Mouse (Mus musculus) midbrain, postnatal 0 days (tissue): ENCODE measurements around the gene Gm11239. TPM values are rescaled to one million over a fixed set of nuclear protein-coding genes. Genes with fewer than 3 reads are reported as not detected.

Source experiments
- ATAC-seq: fragments of 200-750 bp; cut with Nextera tagmentation; 2 replicates; pipeline ENCODE4 v1.8.0; 2017; ENCODE audit warnings: moderate number of reproducible peaks, mild to moderate bottlenecking, moderate TSS enrichment, moderate library complexity; ENCODE audit not compliant: low FRiP score
- DNase-seq: peaks from one replicate; pipeline ENCODE4 v3.0.0-alpha.2; 2015; ENCODE audit warnings: low spot score
- H3K27ac ChIP-seq: fragments of 300-500 bp; sonication (generic); 2 replicates; pipeline ENCODE4 v1.5.1; 2014; ENCODE audit warnings: low read depth, mild to moderate bottlenecking, low read length, mixed read lengths
- H3K27me3 ChIP-seq: fragments of 300-500 bp; sonication (generic); 2 replicates; pipeline ENCODE4 v1.6.1; 2014; ENCODE audit warnings: low read length, control low read depth, mixed read lengths; ENCODE audit not compliant: insufficient read depth
- H3K36me3 ChIP-seq: fragments of 300-500 bp; sonication (generic); 2 replicates; pipeline ENCODE4 v1.6.1; 2014; ENCODE audit warnings: low read length, control low read depth, mixed read lengths; ENCODE audit not compliant: insufficient read depth
- H3K4me1 ChIP-seq: fragments of 300-500 bp; sonication (generic); 2 replicates; pipeline ENCODE4 v1.6.1; 2014; ENCODE audit warnings: mild to moderate bottlenecking, control low read depth, antibody characterized with exemption, low read length, mixed read lengths; ENCODE audit not compliant: insufficient read depth
- H3K4me2 ChIP-seq: fragments of 300-500 bp; sonication (generic); 2 replicates; pipeline ENCODE4 v1.6.1; 2014; ENCODE audit warnings: low read depth, mild to moderate bottlenecking, low read length, mixed read lengths; ENCODE audit not compliant: poor library complexity, severe bottlenecking
- H3K4me3 ChIP-seq: fragments of 300-500 bp; sonication (generic); 2 replicates; pipeline ENCODE4 v1.5.1; 2014; ENCODE audit warnings: low read depth, mild to moderate bottlenecking, low read length, moderate library complexity
- H3K9ac ChIP-seq: fragments of 300-500 bp; sonication (generic); replicated peaks from 2 replicates; pipeline ENCODE4 v1.6.1; 2014; ENCODE audit warnings: mild to moderate bottlenecking, low read length, moderate library complexity, mixed read lengths; ENCODE audit not compliant: poor library complexity, severe bottlenecking
- H3K9me3 ChIP-seq: fragments of 300-500 bp; sonication (generic); 2 replicates; pipeline ENCODE4 v1.6.1; 2016; ENCODE audit warnings: low read length, control low read depth
- CTCF ChIP-seq: IDR thresholded peaks from 2 replicates; pipeline ENCODE4 v1.5.1; 2016; ENCODE audit warnings: antibody characterized with exemption, mild to moderate bottlenecking
- polyA plus RNA-seq: library from polyadenylated mRNA; unstranded; fragments of >200 nt; fragmentation: Nextera tagmentation; extraction: Ambion mirVana; gene quantifications from 2 replicates; pipeline ENCODE4 v1.2.1, GENCODE M21; 2015
- total RNA-seq: library from RNA; depleted of rRNA; stranded (reverse); fragments of >200 nt; gene quantifications from 2 replicates; pipeline ENCODE4 v1.2.3, GENCODE M21; 2014; rRNA removed

Gm11239 gene
- total and polyA plus RNA-seq, 2 experiments from 2014 or later: not detected

GRCm38 (mm10) chr4:73719819-73720218, 51.7 kb downstream of the Gm11239 start:
- ATAC-seq: no peak

More at GRCm38 (mm10) chr4:73719819-73720218, 51.7 kb downstream of the Gm11239 start:
- Histone ChIP-seq H3K4me1 (no peaks in the 10 kb centered on the region), H3K9me3 (no peaks in the 10 kb centered on the region), H3K27ac (no peak overlapping the region), H3K9ac (no peak overlapping the region), H3K27me3 (no peaks in the 10 kb centered on the region), H3K4me2 (no peak overlapping the region), H3K4me3 (no peak overlapping the region), H3K36me3 (no peaks in the 10 kb centered on the region)
- TF ChIP-seq CTCF: no peak
- no peak for DNase-seq

Other genes starting within 250 kb of the Gm11239 start
- gene Gm11238, start 60.5 kb upstream of the Gm11239 start, total RNA-seq: not detected in 2 replicates
- not detected in 2 replicates for gene Gm11238, start 60.5 kb upstream of the Gm11239 start, polyA plus RNA-seq
- not detected in 2 replicates for gene Gm11237, start 45.4 kb upstream of the Gm11239 start, total RNA-seq
- not detected in 2 replicates for gene Gm11237, start 45.4 kb upstream of the Gm11239 start, polyA plus RNA-seq
- gene Gm11236, start 30.2 kb upstream of the Gm11239 start, total RNA-seq: not detected in 2 replicates
- not detected in 2 replicates for gene Gm11236, start 30.2 kb upstream of the Gm11239 start, polyA plus RNA-seq
- not detected in 2 replicates for gene Gm428, start 15.2 kb downstream of the Gm11239 start, total RNA-seq
- gene Gm428, start 15.2 kb downstream of the Gm11239 start, polyA plus RNA-seq: not detected in 2 replicates
- 0.16 and 0.90 TPM in 2 replicates for gene Rasef, start 122.6 kb downstream of the Gm11239 start, total RNA-seq
- gene Rasef, start 122.6 kb downstream of the Gm11239 start, polyA plus RNA-seq: 0.43 and 0.65 TPM in 2 replicates
- gene Gm11758, start 207.9 kb downstream of the Gm11239 start, total RNA-seq: not detected in 2 replicates
- not detected in 2 replicates for gene Gm11758, start 207.9 kb downstream of the Gm11239 start, polyA plus RNA-seq
- gene Gm11757, start 222.8 kb downstream of the Gm11239 start, total RNA-seq: not detected in 2 replicates
- gene Gm11757, start 222.8 kb downstream of the Gm11239 start, polyA plus RNA-seq: not detected in 2 replicates
- not detected in 2 replicates for gene Gm13871, start 237.6 kb downstream of the Gm11239 start, total RNA-seq
- gene Gm13871, start 237.6 kb downstream of the Gm11239 start, polyA plus RNA-seq: not detected in 2 replicates